Mouse (Mus musculus) left cerebral cortex, adult 2 months (tissue): Measurements from ENCODE around the gene Maea. TPM values are rescaled to one million over a fixed set of nuclear protein-coding genes. Genes with fewer than 3 reads are reported as not detected.

ENCODE experiments used
- DNase-seq, 2 experiments: peaks; one replicate each; pipeline ENCODE4 v3.0.0; 2021 to 2022; ENCODE audit warnings: low spot score in 2 of 2, mixed read lengths in 1 of 2; ENCODE audit errors: extremely low spot score in 1 of 2
- H3K27ac ChIP-seq: fragments of 200-600 bp; 2 replicates; pipeline ENCODE4 v1.8.1; 2022
- H3K4me3 ChIP-seq: fragments of 200-600 bp; 2 replicates; pipeline ENCODE4 v1.8.1; 2022
- CTCF ChIP-seq: fragments of 200-600 bp; IDR thresholded peaks from 2 replicates; pipeline ENCODE4 v1.8.1; 2022; ENCODE audit warnings: antibody characterized with exemption, mild to moderate bottlenecking, moderate library complexity
- intact Hi-C: fragments of 180-260 bp; cut with DNase I; formaldehyde crosslinking; loops from one replicate; pipeline ENCODE4 v1.15.1; 2025
- long read RNA-seq, 2 experiments: library from polyadenylated mRNA; stranded (forward); transcript quantifications; one replicate each; pipeline ENCODE4 v2.0.0; 2021; ENCODE audit warnings: borderline mapping rate in 2 of 2
- total RNA-seq, 2 experiments: library from RNA; stranded (reverse); gene quantifications; 2 replicates each; pipeline ENCODE4 v1.2.3; 2021

Gene Maea
- total RNA-seq, result 10 to 100 TPM; 98.7 to 99.4 TPM
- long read RNA-seq, experiment 1, transcript Maea-201 (9 exons, 2,193 nt), result major isoform, 93 of 107 reads
- long read RNA-seq, experiment 1, partial matches to known transcripts, result 4 of 107 reads
- long read RNA-seq, experiment 1, other reads (novel, unspliced or antisense), result 9 of 107 reads
- long read RNA-seq, experiment 2, transcript Maea-201 (9 exons, 2,193 nt), result major isoform, 72 of 88 reads
- long read RNA-seq, experiment 2, partial matches to known transcripts, result 5 of 88 reads
- long read RNA-seq, experiment 2, other reads (novel, unspliced or antisense), result 9 of 88 reads

- DNase-seq, result peak; percentile 95 to 98
- Histone ChIP-seq H3K4me3 (peak within 1 kb of the TSS; percentile 97), H3K27ac (peak within 1 kb of the TSS; percentile 89)
- no peak for TF ChIP-seq CTCF
- intact Hi-C loops, result loop anchor here (1.0 kb wide), 2 partner anchors 43 to 61 kb away; partner anchors contain the start of genes Ctbp1 and Uvssa
These were observed at the start of gene Maea for GRCm38 (mm10) chr5:33335273-33335976. TSS of gene Maea (plus strand) at chr5:33335509.

- intact Hi-C loops, result no loop called here
- H3K4me3 ChIP-seq, result no peak overlapping the region
- no peak for TF ChIP-seq CTCF
- H3K27ac ChIP-seq, result no peak overlapping the region
- DNase-seq, result no peak
These were observed 41.4 kb upstream of the Maea start for GRCm38 (mm10) chr5:33293796-33294430.

- peak; percentile 51 for TF ChIP-seq CTCF
- no peak overlapping the region for H3K4me3 ChIP-seq
- intact Hi-C loops, result no loop called here
- H3K27ac ChIP-seq, result no peak overlapping the region
- no peak for DNase-seq
These were observed 38.1 kb upstream of the Maea start for GRCm38 (mm10) chr5:33297164-33297563.

GRCm38 (mm10) chr5:33301801-33302200, 33.5 kb upstream of the Maea start:
- Histone ChIP-seq H3K27ac (no peak overlapping the region), H3K4me3 (no peak overlapping the region)
- no peak for DNase-seq
- peak; percentile 30 for TF ChIP-seq CTCF
- intact Hi-C loops, result no loop called here

- intact Hi-C loops, result loop anchor here (10.0 kb wide), 1 partner anchor 274 kb away; no protein-coding TSS in a partner anchor
- TF ChIP-seq CTCF, result no peak
- DNase-seq, result no peak
These were observed 24.4 kb upstream of the Maea start for GRCm38 (mm10) chr5:33310704-33311462.

GRCm38 (mm10) chr5:33312192-33312591, 23.1 kb upstream of the Maea start:
- intact Hi-C loops, result loop anchor here (10.0 kb wide), 1 partner anchor 273 kb away; no protein-coding TSS in a partner anchor
- Histone ChIP-seq H3K4me3 (no peak overlapping the region), H3K27ac (no peak overlapping the region)
- DNase-seq, result no peak
- no peak for TF ChIP-seq CTCF

More at GRCm38 (mm10) chr5:33310704-33311462, 24.4 kb upstream of the Maea start:
- no peak overlapping the region for H3K27ac ChIP-seq
- no peak overlapping the region for H3K4me3 ChIP-seq

GRCm38 (mm10) chr5:33324491-33324890, 10.8 kb upstream of the Maea start:
- TF ChIP-seq CTCF, result no peak
- DNase-seq, result no peak
- intact Hi-C loops, result no loop called here

GRCm38 (mm10) chr5:33334381-33335272, 682 bp upstream of the Maea start:
- intact Hi-C loops, result loop anchor here (1.0 kb wide), 2 partner anchors 44 to 60 kb away; partner anchors contain the start of genes Ctbp1 and Uvssa

More at GRCm38 (mm10) chr5:33324491-33324890, 10.8 kb upstream of the Maea start:
- Histone ChIP-seq H3K4me3 (no peak overlapping the region), H3K27ac (no peak overlapping the region)

GRCm38 (mm10) chr5:33335977-33336360, 660 bp downstream of the Maea start:
- intact Hi-C loops, result loop anchor here (1.0 kb wide), 2 partner anchors 42 to 62 kb away; partner anchors contain the start of genes Ctbp1 and Uvssa
- no peak for TF ChIP-seq CTCF
- peak; percentile 19 for DNase-seq
- Histone ChIP-seq H3K4me3 (peak overlapping the region; percentile 97), H3K27ac (peak overlapping the region; percentile 89)

More at GRCm38 (mm10) chr5:33334381-33335272, 682 bp upstream of the Maea start:
- Histone ChIP-seq H3K4me3 (peak overlapping the region; percentile 97), H3K27ac (peak overlapping the region; percentile 81)
- TF ChIP-seq CTCF, result no peak
- no peak for DNase-seq

GRCm38 (mm10) chr5:33337206-33337605, 1.9 kb downstream of the Maea start:
- intact Hi-C loops, result no loop called here
- no peak for TF ChIP-seq CTCF
- H3K4me3 ChIP-seq, result no peak overlapping the region; the same call in 1 of the 2 replicates
- no peak overlapping the region for H3K27ac ChIP-seq
- DNase-seq, result no peak
